Mouse (Mus musculus): Measurements from ENCODE around the gene Tmcc3.

- TF ChIP-seq CTCF (IDR thresholded peaks at IDR 0.05; ENCODE audit: borderline replicate concordance, control insufficient read depth, extremely low read depth, insufficient read depth, low read length, poor library complexity), result no peak
- TF ChIP-seq POLR2A (IDR thresholded peaks at IDR 0.05; ENCODE audit: control insufficient read depth, extremely low read depth, insufficient read depth, low read length, poor library complexity), result no peak
These were observed 274.1 kb downstream of the Tmcc3 start for GRCm38 (mm10) chr10:94585819-94586218.

Measured in thymus, adult 2 months (tissue).